Mouse (Mus musculus): ENCODE data around the gene Hspb8. TPM values are rescaled to one million over a fixed set of nuclear protein-coding genes. Genes with fewer than 3 reads are reported as not detected.

Hspb8 gene
- polyA plus RNA-seq, 1 experiment from 2014 or later = 4.3 TPM

- ATAC-seq = no peak
- 14% methylated on average over 4 of the region's 4 CpGs for WGBS
- Histone ChIP-seq H3K4me2 (replicated peaks) (no peak overlapping the region), H3K4me3 (replicated peaks) (no peak overlapping the region), H3K4me1 (replicated peaks) (peaks cover 38% of the 10 kb centered on the region), H3K36me3 (no peaks in the 10 kb centered on the region), H3K27me3 (0 out of 2 replicates have a peak, but pooled peaks cover 5% of the 10 kb centered on the region), H3K27ac (no peak overlapping the region), H3K9ac (replicated peaks) (no peak overlapping the region), H3K9me3 (no peaks in the 10 kb centered on the region)
Observed at GRCm38 (mm10) chr5:116407321-116407720, 15.3 kb downstream of the Hspb8 start.

- H3K27me3 ChIP-seq = 0 out of 2 replicates have a peak, but pooled peaks cover 4% of the 10 kb centered on the region
- H3K4me2 ChIP-seq (replicated peaks) = no peak overlapping the region
- no peaks in the 10 kb centered on the region for H3K9me3 ChIP-seq
- no peak for ATAC-seq
- no peak overlapping the region for H3K27ac ChIP-seq
- H3K4me1 ChIP-seq (replicated peaks) = peaks cover 38% of the 10 kb centered on the region
- no peak overlapping the region for H3K9ac ChIP-seq (replicated peaks)
- 80% methylated on average over 3 of the region's 3 CpGs for WGBS
- H3K4me3 ChIP-seq (replicated peaks) = no peak overlapping the region
- H3K36me3 ChIP-seq = no peaks in the 10 kb centered on the region
Observed at GRCm38 (mm10) chr5:116406507-116406906, 16.2 kb downstream of the Hspb8 start.

GRCm38 (mm10) chr5:116405934-116406333 lies 16.7 kb downstream of the Hspb8 start:
- no peaks in the 10 kb centered on the region for H3K9me3 ChIP-seq
- no peaks in the 10 kb centered on the region for H3K36me3 ChIP-seq
- no peak overlapping the region for H3K4me2 ChIP-seq (replicated peaks)
- H3K4me1 ChIP-seq (replicated peaks) = peaks cover 34% of the 10 kb centered on the region
- no peak overlapping the region for H3K9ac ChIP-seq (replicated peaks)
- no peak overlapping the region for H3K27ac ChIP-seq
- WGBS = 92% methylated on average over 1 of the region's 1 CpGs
- H3K27me3 ChIP-seq = no peaks in the 10 kb centered on the region
- H3K4me3 ChIP-seq (replicated peaks) = no peak overlapping the region
- ATAC-seq = no peak

- ATAC-seq = no peak
Observed at GRCm38 (mm10) chr5:116404063-116404462, 18.6 kb downstream of the Hspb8 start.

GRCm38 (mm10) chr5:116400801-116401200 lies 21.9 kb downstream of the Hspb8 start:
- Histone ChIP-seq H3K4me3 (replicated peaks) (no peak overlapping the region), H3K9ac (replicated peaks) (no peak overlapping the region), H3K36me3 (no peaks in the 10 kb centered on the region), H3K27me3 (no peaks in the 10 kb centered on the region), H3K4me1 (replicated peaks) (no peaks in the 10 kb centered on the region), H3K4me2 (replicated peaks) (no peak overlapping the region), H3K9me3 (no peaks in the 10 kb centered on the region), H3K27ac (no peak overlapping the region)
- ATAC-seq = no peak
- 39% methylated on average over 3 of the region's 3 CpGs for whole genome bisulfite sequencing

More at GRCm38 (mm10) chr5:116404063-116404462, 18.6 kb downstream of the Hspb8 start:
- H3K36me3 ChIP-seq = no peaks in the 10 kb centered on the region
- H3K4me3 ChIP-seq (replicated peaks) = no peak overlapping the region
- no peak overlapping the region for H3K9ac ChIP-seq (replicated peaks)
- H3K4me1 ChIP-seq (replicated peaks) = peaks cover 16% of the 10 kb centered on the region
- H3K9me3 ChIP-seq = no peaks in the 10 kb centered on the region
- H3K27ac ChIP-seq = no peak overlapping the region
- no peaks in the 10 kb centered on the region for H3K27me3 ChIP-seq
- 86% methylated on average over 2 of the region's 2 CpGs for WGBS
- H3K4me2 ChIP-seq (replicated peaks) = no peak overlapping the region

GRCm38 (mm10) chr5:116400042-116400730 lies 22.5 kb downstream of the Hspb8 start:
- no peaks in the 10 kb centered on the region for H3K4me1 ChIP-seq (replicated peaks)
- H3K4me2 ChIP-seq (replicated peaks) = no peak overlapping the region
- 80% methylated on average over 8 of the region's 8 CpGs for WGBS
- H3K27me3 ChIP-seq = no peaks in the 10 kb centered on the region
- no peak overlapping the region for H3K27ac ChIP-seq
- ATAC-seq = no peak
- no peak overlapping the region for H3K4me3 ChIP-seq (replicated peaks)
- H3K9ac ChIP-seq (replicated peaks) = no peak overlapping the region
- no peaks in the 10 kb centered on the region for H3K9me3 ChIP-seq
- no peaks in the 10 kb centered on the region for H3K36me3 ChIP-seq

GRCm38 (mm10) chr5:116396104-116396503 lies 26.6 kb downstream of the Hspb8 start:
- no peak overlapping the region for H3K9ac ChIP-seq (replicated peaks)
- H3K27ac ChIP-seq = no peak overlapping the region
- no peaks in the 10 kb centered on the region for H3K27me3 ChIP-seq
- no peak for ATAC-seq
- no peak overlapping the region for H3K4me2 ChIP-seq (replicated peaks)
- no peaks in the 10 kb centered on the region for H3K9me3 ChIP-seq
- 87% methylated on average over 5 of the region's 5 CpGs for WGBS
- H3K36me3 ChIP-seq = no peaks in the 10 kb centered on the region
- no peaks in the 10 kb centered on the region for H3K4me1 ChIP-seq (replicated peaks)
- no peak overlapping the region for H3K4me3 ChIP-seq (replicated peaks)

GRCm38 (mm10) chr5:116392603-116393002 lies 30.1 kb downstream of the Hspb8 start:
- Histone ChIP-seq H3K9ac (replicated peaks) (no peak overlapping the region), H3K27ac (no peak overlapping the region), H3K4me1 (replicated peaks) (peaks cover 14% of the 10 kb centered on the region), H3K4me3 (replicated peaks) (no peak overlapping the region), H3K9me3 (no peaks in the 10 kb centered on the region), H3K36me3 (no peaks in the 10 kb centered on the region), H3K4me2 (replicated peaks) (no peak overlapping the region), H3K27me3 (no peaks in the 10 kb centered on the region)
- WGBS = 78% methylated on average over 9 of the region's 9 CpGs
- ATAC-seq = no peak

- 47% methylated on average over 15 of the region's 15 CpGs for WGBS
- Histone ChIP-seq H3K27ac (peak overlapping the region; percentile 57; the same call in 1 of the 2 replicates), H3K36me3 (no peaks in the 10 kb centered on the region), H3K4me2 (replicated peaks) (no peak overlapping the region), H3K27me3 (no peaks in the 10 kb centered on the region), H3K4me3 (replicated peaks) (no peak overlapping the region), H3K9me3 (no peaks in the 10 kb centered on the region), H3K9ac (replicated peaks) (no peak overlapping the region; the same call in 1 of the 2 replicates), H3K4me1 (replicated peaks) (peaks cover 14% of the 10 kb centered on the region)
- ATAC-seq = peak; percentile 95
Observed at GRCm38 (mm10) chr5:116389856-116390542, 32.7 kb downstream of the Hspb8 start.

GRCm38 (mm10) chr5:116389321-116389720 lies 33.3 kb downstream of the Hspb8 start:
- no peak for ATAC-seq
- WGBS = 58% methylated on average over 4 of the region's 4 CpGs
- H3K27ac ChIP-seq = peak overlapping the region; percentile 57; the same call in 1 of the 2 replicates

GRCm38 (mm10) chr5:116387302-116387935 lies 35.2 kb downstream of the Hspb8 start:
- 83% methylated on average over 9 of the region's 9 CpGs for WGBS
- Histone ChIP-seq H3K4me2 (replicated peaks) (no peak overlapping the region), H3K4me3 (replicated peaks) (no peak overlapping the region), H3K4me1 (replicated peaks) (peaks cover 14% of the 10 kb centered on the region), H3K9ac (replicated peaks) (no peak overlapping the region), H3K9me3 (no peaks in the 10 kb centered on the region), H3K27ac (no peak overlapping the region), H3K36me3 (no peaks in the 10 kb centered on the region), H3K27me3 (no peaks in the 10 kb centered on the region)
- no peak for ATAC-seq

More at GRCm38 (mm10) chr5:116389321-116389720, 33.3 kb downstream of the Hspb8 start:
- Histone ChIP-seq H3K4me2 (replicated peaks) (no peak overlapping the region), H3K4me3 (replicated peaks) (no peak overlapping the region), H3K27me3 (no peaks in the 10 kb centered on the region), H3K9me3 (no peaks in the 10 kb centered on the region), H3K4me1 (replicated peaks) (peaks cover 14% of the 10 kb centered on the region), H3K36me3 (no peaks in the 10 kb centered on the region), H3K9ac (replicated peaks) (no peak overlapping the region)

GRCm38 (mm10) chr5:116386020-116386419 lies 36.6 kb downstream of the Hspb8 start:
- 45% methylated on average over 11 of the region's 11 CpGs for WGBS
- no peaks in the 10 kb centered on the region for H3K9me3 ChIP-seq
- no peak overlapping the region for H3K4me2 ChIP-seq (replicated peaks)
- no peak for ATAC-seq
- no peaks in the 10 kb centered on the region for H3K27me3 ChIP-seq
- peaks cover 14% of the 10 kb centered on the region for H3K4me1 ChIP-seq (replicated peaks)
- H3K9ac ChIP-seq (replicated peaks) = no peak overlapping the region
- no peak overlapping the region for H3K4me3 ChIP-seq (replicated peaks)
- no peak overlapping the region for H3K27ac ChIP-seq
- H3K36me3 ChIP-seq = no peaks in the 10 kb centered on the region
